Mouse (Mus musculus): ENCODE measurements at regions not wholly inside any gene's neighbourhood (a gene's known extent, or its start where the extent isn't known, plus 50 kb on each side); places are given as distances from the start of the nearest gene placed in this dataset.

DNA sequence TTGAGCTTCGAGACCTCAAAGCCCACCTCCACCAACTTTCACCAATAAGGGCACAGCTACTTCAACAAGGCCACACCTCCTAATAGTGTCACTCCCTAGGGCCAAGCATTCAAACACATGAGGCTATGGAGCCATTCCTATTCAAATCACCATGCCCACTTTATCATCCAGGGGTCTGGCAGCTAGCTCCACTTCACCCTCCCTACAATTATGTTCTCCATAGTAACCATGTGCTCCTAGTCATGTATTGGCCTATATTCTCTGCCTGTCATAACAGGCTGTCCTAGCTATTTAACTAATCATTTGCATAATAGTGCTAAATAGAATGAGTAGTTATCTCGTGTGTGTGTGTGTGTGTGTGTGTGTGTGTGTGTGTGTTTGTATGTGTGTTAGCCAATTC is 77.9 kb upstream of the Nck2 start:
- H3K9me3 ChIP-seq (ENCODE audit: control insufficient read depth, insufficient read depth, low read depth, low read length): no peaks in the 10 kb centered on the region
- in situ Hi-C loops (cut with MboI; ENCODE audit: low sequenced_read_pairs in 2 of 2, unreplicated experiment in 2 of 2): no loop called here

DNA sequence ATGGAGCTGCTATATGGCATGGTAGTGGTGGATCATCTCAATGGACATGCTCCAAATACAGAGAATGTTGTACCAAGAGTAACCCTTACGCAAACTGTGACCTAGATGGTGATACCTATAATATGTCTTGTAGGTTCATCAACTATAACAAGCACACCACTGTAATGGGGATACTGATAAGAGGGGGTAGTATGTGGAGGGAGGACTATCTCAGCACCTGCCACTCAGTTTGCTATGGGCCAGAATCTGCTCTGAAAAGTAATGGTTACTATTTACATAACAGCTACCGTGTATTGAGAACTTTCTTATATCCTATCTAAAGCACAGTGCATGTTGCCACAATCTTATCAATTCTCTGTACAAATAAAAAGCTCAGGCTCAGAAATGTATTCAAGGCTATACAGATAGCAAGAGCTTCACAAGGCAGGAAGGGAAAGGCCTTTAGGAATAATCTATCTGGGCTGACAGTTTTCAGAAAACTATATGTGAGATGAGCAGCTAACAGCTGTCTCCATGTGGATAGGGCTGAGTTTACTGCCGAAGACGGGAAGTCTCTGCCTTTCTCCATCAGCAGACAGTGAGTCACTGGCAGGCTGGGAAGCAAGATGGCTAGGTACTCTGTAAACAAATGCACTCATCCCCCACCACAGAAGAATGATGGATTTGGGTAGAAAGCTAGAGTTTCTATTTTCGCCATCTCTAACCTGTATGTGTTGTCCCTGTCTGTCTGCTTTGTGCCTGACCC is 77.1 kb upstream of the Nck2 start:
- in situ Hi-C loops (cut with MboI; ENCODE audit: low sequenced_read_pairs in 2 of 2, unreplicated experiment in 2 of 2): no loop called here
- no peaks in the 10 kb centered on the region for H3K9me3 ChIP-seq (ENCODE audit: control insufficient read depth, insufficient read depth, low read depth, low read length)
- H3K9ac ChIP-seq (ENCODE audit: insufficient read depth, low read depth, low read length, poor library complexity, severe bottlenecking): no peak overlapping the region
- no peak for TF ChIP-seq CHD2 (IDR thresholded peaks at IDR 0.05; ENCODE audit: low read depth, low read length)
- H3K36me3 ChIP-seq (ENCODE audit: control insufficient read depth, insufficient read depth, low read length, poor library complexity, severe bottlenecking): no peaks in the 10 kb centered on the region
- no peak overlapping the region for H3K27ac ChIP-seq (ENCODE audit: insufficient read depth, low read depth, low read length, poor library complexity, severe bottlenecking)
- H3K4me1 ChIP-seq (ENCODE audit: control insufficient read depth in 2 of 2, insufficient read depth in 2 of 2, low read length in 2 of 2, poor library complexity in 1 of 2): no peaks in the 10 kb centered on the region
- no peak for DNase-seq (ENCODE audit: low read depth, low spot score)
- H3K4me3 ChIP-seq (ENCODE audit: insufficient read depth in 1 of 2, low read depth in 1 of 2, low read length in 2 of 2, poor library complexity in 1 of 2, severe bottlenecking in 1 of 2): no peak overlapping the region

More for the DNA sequence above, 77.9 kb upstream of the Nck2 start:
- no peak for TF ChIP-seq ZC3H11A (IDR thresholded peaks at IDR 0.05; ENCODE audit: borderline replicate concordance, low read depth, low read length)
- TF ChIP-seq HCFC1 (IDR thresholded peaks at IDR 0.05; ENCODE audit: borderline replicate concordance, insufficient read depth, low read length): no peak
- DNase-seq (ENCODE audit: low read depth, low spot score): no peak
- Histone ChIP-seq H3K9ac (ENCODE audit: insufficient read depth, low read depth, low read length, poor library complexity, severe bottlenecking) (no peak overlapping the region), H3K4me1 (ENCODE audit: control insufficient read depth in 2 of 2, insufficient read depth in 2 of 2, low read length in 2 of 2, poor library complexity in 1 of 2) (no peaks in the 10 kb centered on the region), H3K36me3 (ENCODE audit: control insufficient read depth, insufficient read depth, low read length, poor library complexity, severe bottlenecking) (no peaks in the 10 kb centered on the region), H3K27ac (ENCODE audit: insufficient read depth, low read depth, low read length, poor library complexity, severe bottlenecking) (no peak overlapping the region), H3K4me3 (ENCODE audit: insufficient read depth in 1 of 2, low read depth in 1 of 2, low read length in 2 of 2, poor library complexity in 1 of 2, severe bottlenecking in 1 of 2) (no peak overlapping the region)

DNA sequence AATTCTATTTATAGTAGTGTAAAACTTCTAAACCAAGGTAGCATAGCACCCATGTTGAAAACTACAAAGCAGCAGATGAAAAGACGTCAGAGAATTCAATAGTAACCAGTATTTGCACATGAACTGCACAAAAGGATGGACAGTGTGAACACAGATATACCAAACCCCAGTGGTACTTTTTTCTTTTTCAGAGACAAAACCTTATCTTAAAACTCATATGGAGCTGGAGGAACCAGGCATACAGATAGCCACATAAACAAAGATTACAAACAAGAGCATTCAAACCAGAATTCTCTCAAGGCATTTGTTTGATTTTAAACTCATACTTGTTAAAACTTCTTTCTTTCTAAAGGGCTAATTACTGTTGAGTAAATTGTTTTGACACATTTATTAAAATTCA is 72.5 kb upstream of the Nck2 start:
- in situ Hi-C loops (cut with MboI; ENCODE audit: low sequenced_read_pairs in 2 of 2, unreplicated experiment in 2 of 2): no loop called here
- H3K9ac ChIP-seq (ENCODE audit: insufficient read depth, low read depth, low read length, poor library complexity, severe bottlenecking): no peak overlapping the region
- TF ChIP-seq HCFC1 (IDR thresholded peaks at IDR 0.05; ENCODE audit: borderline replicate concordance, insufficient read depth, low read length) (no peak), CHD2 (IDR thresholded peaks at IDR 0.05; ENCODE audit: low read depth, low read length) (no peak), ZC3H11A (IDR thresholded peaks at IDR 0.05; ENCODE audit: borderline replicate concordance, low read depth, low read length) (no peak), ZNF384 (IDR thresholded peaks at IDR 0.05; ENCODE audit: low read depth, low read length) (no peak), MAFK (IDR thresholded peaks at IDR 0.05; ENCODE audit: insufficient read depth, low read depth, low read length) (no peak)
- H3K4me1 ChIP-seq (ENCODE audit: control insufficient read depth in 2 of 2, insufficient read depth in 2 of 2, low read length in 2 of 2, poor library complexity in 1 of 2): no peaks in the 10 kb centered on the region
- no peaks in the 10 kb centered on the region for H3K9me3 ChIP-seq (ENCODE audit: control insufficient read depth, insufficient read depth, low read depth, low read length)
- H3K4me3 ChIP-seq (ENCODE audit: insufficient read depth in 1 of 2, low read depth in 1 of 2, low read length in 2 of 2, poor library complexity in 1 of 2, severe bottlenecking in 1 of 2): no peak overlapping the region
- no peak overlapping the region for H3K27ac ChIP-seq (ENCODE audit: insufficient read depth, low read depth, low read length, poor library complexity, severe bottlenecking)
- DNase-seq (ENCODE audit: low read depth, low spot score): no peak
- no peaks in the 10 kb centered on the region for H3K36me3 ChIP-seq (ENCODE audit: control insufficient read depth, insufficient read depth, low read length, poor library complexity, severe bottlenecking)

DNA sequence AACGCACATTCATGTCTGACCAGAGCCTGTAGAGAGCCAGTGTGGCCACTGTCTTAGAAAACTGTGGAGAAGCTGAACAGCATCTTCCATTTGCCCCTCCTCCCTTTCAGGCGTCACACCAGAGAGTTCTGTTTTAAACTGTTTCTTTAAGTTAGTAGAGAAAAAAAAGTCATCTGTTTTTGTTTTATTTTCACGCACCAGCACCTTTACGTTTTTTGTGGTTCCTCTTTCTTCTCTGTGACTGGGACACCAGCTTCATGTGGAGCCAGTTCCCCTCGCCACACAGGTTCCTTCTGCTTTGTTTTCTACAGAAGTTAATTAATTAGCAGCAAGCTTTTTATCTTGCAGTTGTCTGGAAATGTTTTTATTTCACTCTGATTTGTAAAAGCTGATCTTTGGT is 69.4 kb upstream of the Nck2 start:
- Histone ChIP-seq H3K27ac (ENCODE audit: insufficient read depth, low read depth, low read length, poor library complexity, severe bottlenecking) (no peak overlapping the region), H3K4me3 (ENCODE audit: insufficient read depth in 1 of 2, low read depth in 1 of 2, low read length in 2 of 2, poor library complexity in 1 of 2, severe bottlenecking in 1 of 2) (no peak overlapping the region), H3K4me1 (ENCODE audit: control insufficient read depth in 2 of 2, insufficient read depth in 2 of 2, low read length in 2 of 2, poor library complexity in 1 of 2) (no peaks in the 10 kb centered on the region), H3K9ac (ENCODE audit: insufficient read depth, low read depth, low read length, poor library complexity, severe bottlenecking) (no peak overlapping the region), H3K9me3 (ENCODE audit: control insufficient read depth, insufficient read depth, low read depth, low read length) (no peaks in the 10 kb centered on the region), H3K36me3 (ENCODE audit: control insufficient read depth, insufficient read depth, low read length, poor library complexity, severe bottlenecking) (no peaks in the 10 kb centered on the region)
- in situ Hi-C loops (cut with MboI; ENCODE audit: low sequenced_read_pairs in 2 of 2, unreplicated experiment in 2 of 2): no loop called here
- no peak for TF ChIP-seq CHD2 (IDR thresholded peaks at IDR 0.05; ENCODE audit: low read depth, low read length)
- no peak for TF ChIP-seq ZNF384 (IDR thresholded peaks at IDR 0.05; ENCODE audit: low read depth, low read length)
- TF ChIP-seq MAFK (IDR thresholded peaks at IDR 0.05; ENCODE audit: insufficient read depth, low read depth, low read length): no peak
- TF ChIP-seq HCFC1 (IDR thresholded peaks at IDR 0.05; ENCODE audit: borderline replicate concordance, insufficient read depth, low read length): no peak
- TF ChIP-seq ZC3H11A (IDR thresholded peaks at IDR 0.05; ENCODE audit: borderline replicate concordance, low read depth, low read length): no peak
- no peak for DNase-seq (ENCODE audit: low read depth, low spot score)

DNA sequence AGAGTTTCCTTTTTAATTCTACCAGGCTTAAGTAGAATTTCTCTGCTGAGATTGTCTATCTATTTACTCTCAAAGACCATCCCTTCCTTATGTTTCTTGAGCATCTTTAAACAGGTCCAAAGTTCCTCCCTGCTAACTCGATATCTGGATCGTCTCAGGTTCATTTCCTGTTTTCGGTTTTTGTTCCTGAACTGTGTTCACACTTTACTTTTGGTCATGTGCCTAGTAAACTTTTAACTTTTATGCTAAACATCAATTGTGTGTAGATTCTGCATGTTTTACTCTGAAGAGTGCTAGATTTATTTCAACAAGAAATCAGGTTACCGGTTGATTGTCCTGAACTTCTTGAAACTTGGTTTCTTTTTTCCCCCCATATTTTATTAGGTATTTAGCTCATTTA is 68.5 kb upstream of the Nck2 start:
- Histone ChIP-seq H3K4me3 (ENCODE audit: insufficient read depth in 1 of 2, low read depth in 1 of 2, low read length in 2 of 2, poor library complexity in 1 of 2, severe bottlenecking in 1 of 2) (no peak overlapping the region), H3K9me3 (ENCODE audit: control insufficient read depth, insufficient read depth, low read depth, low read length) (no peaks in the 10 kb centered on the region), H3K4me1 (ENCODE audit: control insufficient read depth in 2 of 2, insufficient read depth in 2 of 2, low read length in 2 of 2, poor library complexity in 1 of 2) (no peaks in the 10 kb centered on the region), H3K36me3 (ENCODE audit: control insufficient read depth, insufficient read depth, low read length, poor library complexity, severe bottlenecking) (no peaks in the 10 kb centered on the region), H3K27ac (ENCODE audit: insufficient read depth, low read depth, low read length, poor library complexity, severe bottlenecking) (no peak overlapping the region), H3K9ac (ENCODE audit: insufficient read depth, low read depth, low read length, poor library complexity, severe bottlenecking) (no peak overlapping the region)
- TF ChIP-seq ZNF384 (IDR thresholded peaks at IDR 0.05; ENCODE audit: low read depth, low read length) (no peak), ZC3H11A (IDR thresholded peaks at IDR 0.05; ENCODE audit: borderline replicate concordance, low read depth, low read length) (no peak), MAFK (IDR thresholded peaks at IDR 0.05; ENCODE audit: insufficient read depth, low read depth, low read length) (no peak), HCFC1 (IDR thresholded peaks at IDR 0.05; ENCODE audit: borderline replicate concordance, insufficient read depth, low read length) (no peak), CHD2 (IDR thresholded peaks at IDR 0.05; ENCODE audit: low read depth, low read length) (no peak)
- in situ Hi-C loops (cut with MboI; ENCODE audit: low sequenced_read_pairs in 2 of 2, unreplicated experiment in 2 of 2): no loop called here
- no peak for DNase-seq (ENCODE audit: low read depth, low spot score)

Measured in ES-E14 (cell line).